ENCODE assay signal across 24 mouse cellular contexts in genomic region chr10:88897032-88897431, GRCm38 (mm10). TPM values are rescaled to one million over a fixed set of nuclear protein-coding genes. Genes with fewer than 3 reads are reported as not detected.
DNase-seq lines count a peak whose midpoint lies in the region; ATAC-seq and TF ChIP-seq lines count a peak whose summit lies in the region.
"Had no signal": no experiment of that assay in that cellular context is flagged by ENCODE, and none has a peak within 500 bp of the region (broad histone marks: within the 10 kb centered on the region; RNA-seq: fewer than 3 reads in every experiment).

No protein-coding gene starts in this region.

- ATAC-seq in CD4-positive, CD25-positive, alpha-beta regulatory T cell, adult 4 months = no peak
- ATAC-seq: activated CD4-positive, CD25-positive, alpha-beta regulatory T cell, adult 4 months; forebrain, embryonic 14.5 days; forebrain, embryonic 16.5 days; Patski had no signal

- no peaks in the 10 kb centered on the region; the same call in 1 of the 2 replicates for H3K36me3 ChIP-seq in kidney, adult 2 months (ENCODE audit: control insufficient read depth, insufficient read depth, low read length)
- H3K36me3 ChIP-seq: embryonic facial prominence, embryonic 10.5 days; embryonic facial prominence, embryonic 12.5 days; forebrain, embryonic 10.5 days; forebrain, embryonic 12.5 days; G1E had no signal

- no peak overlapping the region for H3K4me3 ChIP-seq in kidney, adult 2 months (ENCODE audit: insufficient read depth, low read depth, low read length)
- H3K4me3 ChIP-seq: embryonic facial prominence, embryonic 10.5 days; embryonic facial prominence, embryonic 12.5 days; forebrain, embryonic 10.5 days; forebrain, embryonic 12.5 days had no signal

- WGBS in kidney, adult 2 months = 72% methylated on average over 6 of the region's 6 CpGs

- no peak for TF ChIP-seq CTCF in kidney, adult 2 months (conservative IDR thresholded peaks at IDR 0.05; ENCODE audit: insufficient read depth, insufficient read length, low read depth, low read length)

- H3K4me1 ChIP-seq in kidney, adult 2 months (ENCODE audit: control insufficient read depth, insufficient read depth, low read length) = no peaks in the 10 kb centered on the region
- H3K4me1 ChIP-seq: embryonic facial prominence, embryonic 10.5 days; embryonic facial prominence, embryonic 12.5 days; forebrain, embryonic 10.5 days; forebrain, embryonic 12.5 days had no signal

- peak; percentile 12 for DNase-seq in kidney, adult 2 months
- no peak for DNase-seq in kidney, adult 9 months
- peak; percentile 30 for DNase-seq in gonadal fat pad, adult 2 months (ENCODE audit: low read depth)
- DNase-seq in urinary bladder, postnatal 14 days (ENCODE audit: low spot score) = no peak
- DNase-seq: adrenal gland, adult 8-10 months; adrenal gland, postnatal 14 days; adrenal gland, postnatal 36 days; cerebellum, adult 11-12 months; cerebellum, adult 2 months; cerebellum, adult 9-10 months; cerebellum, postnatal 10 days; cerebellum, postnatal 25 days had no signal

- H3K27ac ChIP-seq in kidney, adult 2 months (ENCODE audit: insufficient read depth, low read depth, low read length) = no peak overlapping the region
- H3K27ac ChIP-seq: embryonic facial prominence, embryonic 10.5 days; embryonic facial prominence, embryonic 12.5 days; forebrain, embryonic 10.5 days; forebrain, embryonic 12.5 days had no signal

- no peak for TF ChIP-seq POLR2A in kidney, adult 2 months (IDR thresholded peaks at IDR 0.05; ENCODE audit: low read depth, low read length)

- no peaks in the 10 kb centered on the region for H3K27me3 ChIP-seq in kidney, adult 2 months (replicated peaks; ENCODE audit: control insufficient read depth, insufficient read depth, low read length)
- H3K27me3 ChIP-seq: CH12.LX; embryonic facial prominence, embryonic 12.5 days; forebrain, embryonic 12.5 days had no signal

RNA-seq across cellular contexts. Expression of gene Slc5a8, which starts 11.2 kb away (rescaled TPM):
- 25.3 and 25.5 TPM in 2 replicates for polyA plus RNA-seq in kidney, adult 2 months (2012; rRNA removed)
- polyA plus RNA-seq in gonadal fat pad, adult 2 months (2012; rRNA removed) = 0.04 and 0.18 TPM in 2 replicates
- under 1 TPM in 1 of 2 experiments, not detected in 1; 0.26 TPM for polyA plus RNA-seq in CD4-positive, CD25-positive, alpha-beta regulatory T cell, adult 4 months (2017; shearing (Covaris generic))
- polyA plus RNA-seq: activated CD4-positive, CD25-positive, alpha-beta regulatory T cell, adult 4 months; cortical plate, adult 2 months; embryonic facial prominence, embryonic 10.5 days; forebrain, embryonic 12.5 days; G1E had no signal

Comparison
In these comparisons a context has a peak if more than half of its experiments do, and no peak if none do; other contexts are left out.
1. DNase-seq: peak in kidney, adult 2 months (single experiment) and gonadal fat pad, adult 2 months (single experiment); none in kidney, adult 9 months (single experiment) and urinary bladder, postnatal 14 days (single experiment).
2. RNA of gene Slc5a8, which starts 11.2 kb away (polyA plus RNA-seq): 25.3 to 25.5 TPM in kidney, adult 2 months; 0.26 TPM in CD4-positive, CD25-positive, alpha-beta regulatory T cell, adult 4 months and 0.04 to 0.18 TPM in gonadal fat pad, adult 2 months; every median in the first group is over 10 times any median in the second.